Mouse (Mus musculus): ENCODE data around the gene Cabin1.

- TF ChIP-seq CTCF (IDR thresholded peaks at IDR 0.05; ENCODE audit: low read depth) (no peak), EP300 (optimal IDR thresholded peaks at IDR 0.05) (no peak)
Observed at GRCm38 (mm10) chr10:75677989-75678388, 86.2 kb downstream of the Cabin1 start.

Measured in stomach, postnatal 0 days (tissue).